8 mouse cellular contexts compared by ENCODE assay signal in the genomic region with DNA sequence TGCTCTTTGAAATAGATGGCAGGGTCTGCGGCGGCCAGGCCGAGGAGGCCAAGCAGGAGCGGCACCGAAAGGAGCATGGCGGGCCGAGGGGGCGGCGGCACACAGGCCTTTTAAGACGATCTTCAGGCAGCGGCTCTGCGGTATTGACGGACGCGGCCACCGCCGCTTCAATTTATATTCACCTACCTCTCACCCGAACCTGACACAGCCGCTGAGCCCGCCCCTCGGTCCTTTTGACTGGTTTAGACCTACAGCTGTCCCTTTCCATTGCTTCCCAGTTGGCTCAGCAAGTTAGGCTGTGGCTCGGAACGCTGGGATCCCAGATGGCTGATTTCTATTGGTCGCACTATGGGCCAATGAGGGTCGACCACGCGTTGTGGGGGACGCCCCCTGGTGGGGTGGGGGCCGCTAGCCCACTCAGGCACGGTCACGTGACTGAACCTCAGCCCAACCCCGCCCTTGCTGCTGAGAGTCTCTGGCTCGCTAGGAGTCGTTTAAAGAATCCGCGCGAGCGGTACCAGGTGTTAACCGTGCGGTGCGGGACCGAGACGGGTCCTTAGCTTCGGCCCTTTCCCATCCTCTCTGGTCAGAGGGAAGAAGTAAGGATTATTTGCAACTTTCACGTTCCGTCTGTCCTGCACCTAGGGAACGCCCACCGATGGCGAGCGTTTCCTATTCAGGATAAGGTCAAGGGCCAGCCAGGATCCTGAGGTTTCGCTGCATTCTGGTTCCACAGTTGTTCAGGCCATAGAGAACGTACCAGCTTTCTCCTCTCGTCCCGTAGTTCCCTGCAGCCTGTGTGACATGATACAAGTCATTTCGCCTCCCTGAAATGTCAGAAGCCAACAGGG. TPM values are rescaled to one million over a fixed set of nuclear protein-coding genes. Genes with fewer than 3 reads are reported as not detected.
DNase-seq lines count a peak whose midpoint lies in the region; ATAC-seq and TF ChIP-seq lines count a peak whose summit lies in the region.

Gene Calr (minus strand): TSS at position 213 of the 851 bp plus-strand sequence.

- H3K27ac ChIP-seq in bone marrow macrophage, adult 2 months (ENCODE audit: insufficient read depth, low read depth, low read length), result peak within 1 kb of the TSS; percentile 92
- peak within 1 kb of the TSS; percentile 23 for H3K27ac ChIP-seq in embryonic fibroblast, embryonic 13.5 days (ENCODE audit: insufficient read depth, low read length)
- H3K27ac ChIP-seq in kidney, embryonic 14.5 days (ENCODE audit: low read depth, low read length), result peak within 1 kb of the TSS; percentile 63
- peak within 1 kb of the TSS; percentile 83 for H3K27ac ChIP-seq in limb, embryonic 15.5 days

- H3K9me3 ChIP-seq in kidney, embryonic 14.5 days (ENCODE audit: control insufficient read depth, low read length), result no peaks in the 10 kb centered on the region
- H3K9me3 ChIP-seq in limb, embryonic 15.5 days, result no peaks in the 10 kb centered on the region

- peak within 1 kb of the TSS; percentile 79 for H3K4me2 ChIP-seq in kidney, embryonic 14.5 days (replicated peaks; ENCODE audit: low read depth, low read length)
- peak within 1 kb of the TSS; percentile 70 for H3K4me2 ChIP-seq in limb, embryonic 15.5 days

- peak; percentile 100 for DNase-seq in A20 (ENCODE audit: low read depth, low spot score)
- peak; percentile 100 for DNase-seq in heart, adult 9 months (ENCODE audit: low spot score in 2 of 2)
- peak; percentile 98 to 100 for DNase-seq in monocyte, adult 2 months (ENCODE audit: low read depth in 1 of 2, low spot score in 2 of 2)
- peak; percentile 100 for DNase-seq in spleen, postnatal 36 days (ENCODE audit: low spot score in 2 of 2)

- peak; percentile 83; the same call in 1 of the 2 replicates for TF ChIP-seq POLR2A in bone marrow macrophage, adult 2 months (IDR thresholded peaks at IDR 0.05; ENCODE audit: borderline replicate concordance, low read depth, low read length)
- peak; percentile 99 for TF ChIP-seq POLR2A in embryonic fibroblast, embryonic 13.5 days (IDR thresholded peaks at IDR 0.05; ENCODE audit: low read depth, low read length)

- H3K27me3 ChIP-seq in kidney, embryonic 14.5 days (ENCODE audit: control insufficient read depth, insufficient read depth, low read length), result no peaks in the 10 kb centered on the region
- H3K27me3 ChIP-seq in limb, embryonic 15.5 days, result no peaks in the 10 kb centered on the region

- no peak for TF ChIP-seq CTCF in bone marrow macrophage, adult 2 months (IDR thresholded peaks at IDR 0.05; ENCODE audit: low read depth, low read length)
- no peak for TF ChIP-seq CTCF in embryonic fibroblast, embryonic 13.5 days (IDR thresholded peaks at IDR 0.05; ENCODE audit: borderline replicate concordance, insufficient read depth, low read length)

- peak; percentile 100 for ATAC-seq in kidney, embryonic 14.5 days (ENCODE audit: low FRiP score, low TSS enrichment)
- peak; percentile 99 for ATAC-seq in limb, embryonic 15.5 days (ENCODE audit: insufficient number of reproducible peaks, low FRiP score, low TSS enrichment, low read depth)

- H3K9ac ChIP-seq in kidney, embryonic 14.5 days (ENCODE audit: low read depth, low read length), result peak within 1 kb of the TSS; percentile 84
- H3K9ac ChIP-seq in limb, embryonic 15.5 days, result peak within 1 kb of the TSS; percentile 92

- peaks cover 26% of the 10 kb centered on the region for H3K4me1 ChIP-seq in bone marrow macrophage, adult 2 months (ENCODE audit: control insufficient read depth, insufficient read depth, low read length)
- peaks cover 6% of the 10 kb centered on the region for H3K4me1 ChIP-seq in embryonic fibroblast, embryonic 13.5 days (ENCODE audit: control insufficient read depth, insufficient read depth, low read length)
- peaks cover 23% of the 10 kb centered on the region for H3K4me1 ChIP-seq in kidney, embryonic 14.5 days (ENCODE audit: control insufficient read depth, insufficient read depth, low read length)
- peaks cover 30% of the 10 kb centered on the region for H3K4me1 ChIP-seq in limb, embryonic 15.5 days

- under 1% methylated on average over 55 of the region's 55 CpGs for WGBS in kidney, embryonic 14.5 days
- under 1% methylated on average over 55 of the region's 55 CpGs for WGBS in limb, embryonic 15.5 days

- H3K4me3 ChIP-seq in bone marrow macrophage, adult 2 months (ENCODE audit: insufficient read depth, low read length), result peak within 1 kb of the TSS; percentile 98
- H3K4me3 ChIP-seq in embryonic fibroblast, embryonic 13.5 days (ENCODE audit: insufficient read depth, low read length), result peak within 1 kb of the TSS; percentile 85
- peak within 1 kb of the TSS; percentile 81 for H3K4me3 ChIP-seq in kidney, embryonic 14.5 days (ENCODE audit: low read length)
- H3K4me3 ChIP-seq in limb, embryonic 15.5 days, result peak within 1 kb of the TSS; percentile 91

- H3K36me3 ChIP-seq in kidney, embryonic 14.5 days (ENCODE audit: control insufficient read depth, insufficient read depth, low read length), result peaks cover 34% of the 10 kb centered on the region
- H3K36me3 ChIP-seq in limb, embryonic 15.5 days, result peaks cover 32% of the 10 kb centered on the region

RNA-seq across cellular contexts. Expression of gene Calr, which starts in this region (rescaled TPM):
- 674 and 696 TPM in 2 replicates for polyA plus RNA-seq in bone marrow macrophage, adult 2 months (2012; ENCODE audit: insufficient read depth, insufficient read length, missing spikeins)
- 1,122 and 1,201 TPM in 2 replicates for polyA plus RNA-seq in embryonic fibroblast, embryonic 13.5 days (2011; ENCODE audit: insufficient read length, low read depth, missing spikeins)
- 758 and 944 TPM in 2 replicates for polyA plus RNA-seq in kidney, embryonic 14.5 days (2014; fragmentation: Nextera tagmentation; extraction: Ambion mirVana)
- polyA plus RNA-seq in limb, embryonic 15.5 days (2015; fragmentation: Nextera tagmentation; extraction: Ambion mirVana), result 1,060 and 1,089 TPM in 2 replicates

Comparison
In these comparisons a context has a peak if more than half of its experiments do, and no peak if none do; other contexts are left out.
1. Peak in every context shown above with its lines: DNase-seq, ATAC-seq, H3K4me3 ChIP-seq and H3K27ac ChIP-seq.
2. H3K27ac ChIP-seq: peak in every context shown above with its lines; median percentile 92 in bone marrow macrophage, adult 2 months; 83 in limb, embryonic 15.5 days; 63 in kidney, embryonic 14.5 days; 23 in embryonic fibroblast, embryonic 13.5 days.